Comparison of ENCODE assay signal across 18 mouse cellular contexts in the genomic region with DNA sequence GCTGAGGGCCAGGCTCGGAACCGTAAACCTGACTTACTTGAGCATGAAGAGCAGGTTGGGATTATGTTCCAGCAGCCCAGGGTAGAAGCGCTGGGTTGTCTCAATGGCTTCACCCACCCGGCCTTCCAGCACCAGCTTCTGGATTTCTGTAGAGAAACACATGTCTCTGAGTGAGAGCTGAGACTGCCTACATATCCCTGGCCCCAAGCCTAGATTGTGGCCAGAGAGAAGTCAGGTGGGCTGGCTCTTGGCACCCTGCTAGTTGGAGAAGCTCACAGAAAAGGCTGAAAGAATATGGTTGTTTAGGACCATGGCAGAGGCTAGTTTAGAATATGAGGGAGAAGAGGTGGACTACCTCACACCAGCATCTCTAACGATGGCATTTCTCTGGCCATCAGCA. TPM values are rescaled to one million over a fixed set of nuclear protein-coding genes. Genes with fewer than 3 reads are reported as not detected.
"Had no signal": no experiment of that assay in that cellular context is flagged by ENCODE, and none has a peak within 500 bp of the region (broad histone marks: within the 10 kb centered on the region; RNA-seq: fewer than 3 reads in every experiment).

No protein-coding gene starts in this region.

- H3K9ac ChIP-seq: limb, embryonic 15.5 days; liver, embryonic 12.5 days; lung, embryonic 15.5 days; midbrain, embryonic 15.5 days; neural tube, embryonic 13.5 days had no signal

- H3K27ac ChIP-seq: limb, embryonic 15.5 days; liver, embryonic 12.5 days; lung, embryonic 15.5 days; macrophage; midbrain, embryonic 15.5 days; neural tube, embryonic 13.5 days had no signal

- H3K4me1 ChIP-seq: limb, embryonic 15.5 days; lung, embryonic 15.5 days; midbrain, embryonic 15.5 days; neural tube, embryonic 13.5 days had no signal

- H3K27me3 ChIP-seq: limb, embryonic 15.5 days; liver, embryonic 12.5 days; lung, embryonic 15.5 days; megakaryocyte, embryonic 14.5 days; midbrain, embryonic 15.5 days; neural tube, embryonic 13.5 days had no signal

- H3K4me3 ChIP-seq: limb, embryonic 15.5 days; liver, embryonic 12.5 days; lung, embryonic 15.5 days; megakaryocyte, embryonic 14.5 days; midbrain, embryonic 15.5 days; neural tube, embryonic 13.5 days had no signal

- H3K9me3 ChIP-seq: limb, embryonic 15.5 days; liver, embryonic 12.5 days; lung, embryonic 15.5 days; megakaryocyte, embryonic 14.5 days; midbrain, embryonic 15.5 days; neural tube, embryonic 13.5 days had no signal

- H3K4me2 ChIP-seq: limb, embryonic 15.5 days; liver, embryonic 12.5 days; lung, embryonic 15.5 days; midbrain, embryonic 11.5 days; midbrain, embryonic 15.5 days; neural tube, embryonic 13.5 days had no signal

- DNase-seq: kidney, adult 8-10 months; kidney, postnatal 25 days; lung, postnatal 14 days; retina, postnatal 1 day; spleen, adult 18-20 months; thymus, adult 2 months; thymus, postnatal 25 days had no signal

- ATAC-seq: inflammation-experienced regulatory T-cells, adult 6 months; liver, embryonic 12.5 days; midbrain, embryonic 15.5 days had no signal

RNA-seq across cellular contexts. Expression of a gene that starts 53.0 kb away (rescaled TPM):
- polyA plus RNA-seq: inflammation-experienced regulatory T-cells, adult 6 months; intestine, postnatal 0 days; macrophage; urinary bladder, adult 2 months had no signal
